10 mouse cellular contexts compared by ENCODE assay signal in genomic region chr2:159826417-159826816, GRCm38 (mm10).
A peak's percentile ranks its signal among the peaks of the same experiment; 100 is the strongest.
DNase-seq lines count a peak whose midpoint lies in the region; ATAC-seq lines count a peak whose summit lies in the region.
"Had no signal": no experiment of that assay in that cellular context is flagged by ENCODE, and none has a peak within 500 bp of the region (broad histone marks: within the 10 kb centered on the region; RNA-seq: fewer than 3 reads in every experiment).

No protein-coding gene starts in this region.

- H3K27ac ChIP-seq in kidney, embryonic 14.5 days (ENCODE audit: low read depth, low read length) = no peak overlapping the region
- 0 out of 2 replicates have a peak overlapping the region, but pooled peaks have one; percentile 28 for H3K27ac ChIP-seq in embryonic facial prominence, embryonic 15.5 days (replicated peaks)
- H3K27ac ChIP-seq: liver, embryonic 13.5 days had no signal

- intact Hi-C loops in heart, postnatal 14 days (cut with DNase I) = no loop called here

- peak; percentile 6 for DNase-seq in kidney, adult 18-20 months
- DNase-seq in heart, postnatal 14 days = peak; percentile 9 to 36
- peak; percentile 84 for DNase-seq in skeletal muscle tissue, adult 2 months (ENCODE audit: low read depth, low spot score)
- DNase-seq in cerebellum, postnatal 4 days (ENCODE audit: low spot score in 2 of 2) = no peak
- no peak for DNase-seq in urinary bladder, postnatal 10 days (ENCODE audit: low spot score)
- DNase-seq: cerebellum, adult 11 months; layer of hippocampus, postnatal 36 days; liver, embryonic 13.5 days had no signal

- H3K9ac ChIP-seq in kidney, embryonic 14.5 days (ENCODE audit: low read depth, low read length) = no peak overlapping the region
- H3K9ac ChIP-seq in embryonic facial prominence, embryonic 15.5 days = no peak overlapping the region
- H3K9ac ChIP-seq: liver, embryonic 13.5 days had no signal

- no peak overlapping the region for H3K4me2 ChIP-seq in kidney, embryonic 14.5 days (replicated peaks; ENCODE audit: low read depth, low read length)
- H3K4me2 ChIP-seq in embryonic facial prominence, embryonic 15.5 days (replicated peaks) = no peak overlapping the region
- H3K4me2 ChIP-seq: liver, embryonic 13.5 days had no signal

- no peaks in the 10 kb centered on the region for H3K27me3 ChIP-seq in kidney, embryonic 14.5 days (ENCODE audit: control insufficient read depth, insufficient read depth, low read length)
- H3K27me3 ChIP-seq in embryonic facial prominence, embryonic 15.5 days = no peaks in the 10 kb centered on the region
- H3K27me3 ChIP-seq: liver, embryonic 13.5 days had no signal

- no peak overlapping the region for H3K4me3 ChIP-seq in kidney, embryonic 14.5 days (ENCODE audit: low read length)
- H3K4me3 ChIP-seq in embryonic facial prominence, embryonic 15.5 days (replicated peaks) = no peak overlapping the region
- H3K4me3 ChIP-seq: liver, embryonic 13.5 days had no signal

- no peak for ATAC-seq in kidney, embryonic 14.5 days (ENCODE audit: low FRiP score, low TSS enrichment)
- ATAC-seq in embryonic facial prominence, embryonic 15.5 days (ENCODE audit: insufficient number of reproducible peaks, low FRiP score, low TSS enrichment, low read depth) = peak; percentile 80

- no peaks in the 10 kb centered on the region for H3K4me1 ChIP-seq in kidney, embryonic 14.5 days (ENCODE audit: control insufficient read depth, insufficient read depth, low read length)
- no peaks in the 10 kb centered on the region for H3K4me1 ChIP-seq in embryonic facial prominence, embryonic 15.5 days
- H3K4me1 ChIP-seq: liver, embryonic 13.5 days had no signal

- H3K36me3 ChIP-seq in kidney, embryonic 14.5 days (ENCODE audit: control insufficient read depth, insufficient read depth, low read length) = no peaks in the 10 kb centered on the region
- H3K36me3 ChIP-seq in embryonic facial prominence, embryonic 15.5 days = no peaks in the 10 kb centered on the region
- H3K36me3 ChIP-seq: liver, embryonic 13.5 days had no signal

- no peaks in the 10 kb centered on the region for H3K9me3 ChIP-seq in kidney, embryonic 14.5 days (ENCODE audit: control insufficient read depth, low read length)
- H3K9me3 ChIP-seq in embryonic facial prominence, embryonic 15.5 days (replicated peaks) = no peaks in the 10 kb centered on the region
- H3K9me3 ChIP-seq: liver, embryonic 13.5 days had no signal

- 64% methylated on average over 2 of the region's 2 CpGs for WGBS in kidney, embryonic 14.5 days
- 48% methylated on average over 2 of the region's 2 CpGs for WGBS in embryonic facial prominence, embryonic 15.5 days

Comparison
In these comparisons a context has a peak if more than half of its experiments do, and no peak if none do; other contexts are left out.
1. DNase-seq: peak in kidney, adult 18-20 months (single experiment), heart, postnatal 14 days (2 of 2) and skeletal muscle tissue, adult 2 months (single experiment); none in cerebellum, postnatal 4 days (0 of 2) and urinary bladder, postnatal 10 days (single experiment).